Mouse (Mus musculus) MEL (cell line): ENCODE data around the gene Snrnp70.

Experiments used
- BHLHE40 ChIP-seq: IDR thresholded peaks from 2 replicates; pipeline ENCODE4 v1.6.1; 2012; ENCODE audit warnings: low read depth, mild to moderate bottlenecking, inconsistent platforms, low read length, improper control_type of control experiment, borderline replicate concordance
- CTCF ChIP-seq, 3 experiments: IDR thresholded peaks in 2 of 3; conservative IDR thresholded peaks in 1 of 3; 2 replicates each; pipeline ENCODE4 v1.5.1; 2011 to 2012; ENCODE audit warnings: low read length in 3 of 3, low read depth in 2 of 3, mild to moderate bottlenecking in 2 of 3, improper control_type of control experiment in 1 of 3, inconsistent platforms in 1 of 3, mixed read lengths in 1 of 3, moderate library complexity in 1 of 3; ENCODE audit not compliant: control insufficient read depth in 1 of 3, insufficient read depth in 1 of 3, poor library complexity in 1 of 3, severe bottlenecking in 1 of 3
- E2F4 ChIP-seq: IDR thresholded peaks from 2 replicates; pipeline ENCODE4 v1.6.1; 2011; ENCODE audit warnings: low read depth, low read length, improper control_type of control experiment, borderline replicate concordance
- ELF1 ChIP-seq: IDR thresholded peaks from 2 replicates; pipeline ENCODE4 v1.6.1; 2014; ENCODE audit warnings: low read depth, mild to moderate bottlenecking, inconsistent platforms, low read length, improper control_type of control experiment, moderate library complexity
- ETS1 ChIP-seq: IDR thresholded peaks from 2 replicates; pipeline ENCODE4 v1.6.1; 2012; ENCODE audit warnings: low read depth, mild to moderate bottlenecking, inconsistent platforms, low read length, improper control_type of control experiment, moderate library complexity
- HCFC1 ChIP-seq: IDR thresholded peaks from 2 replicates; pipeline ENCODE4 v1.6.1; 2012; ENCODE audit warnings: low read depth, mild to moderate bottlenecking, inconsistent platforms, low read length, improper control_type of control experiment, moderate library complexity
- MYC ChIP-seq: IDR thresholded peaks from 2 replicates; pipeline ENCODE4 v1.6.1; 2011; ENCODE audit warnings: low read depth, mild to moderate bottlenecking, low read length, improper control_type of control experiment, moderate library complexity
- POLR2A ChIP-seq, 2 experiments: IDR thresholded peaks; 2 replicates each; pipeline ENCODE4 v1.6.1; 2011 to 2012; ENCODE audit warnings: low read length in 2 of 2, mild to moderate bottlenecking in 2 of 2, control low read depth in 1 of 2, improper control_type of control experiment in 1 of 2, low read depth in 1 of 2, moderate library complexity in 1 of 2; ENCODE audit not compliant: control insufficient read depth in 1 of 2, insufficient read depth in 1 of 2, poor library complexity in 1 of 2
- TAL1 ChIP-seq: IDR thresholded peaks from 2 replicates; pipeline ENCODE4 v1.6.1; 2012; ENCODE audit warnings: mild to moderate bottlenecking, inconsistent platforms, low read length, moderate library complexity, mixed read lengths
- TBP ChIP-seq: IDR thresholded peaks from 2 replicates; pipeline ENCODE4 v1.8.0; 2011; ENCODE audit warnings: low read depth, low read length, improper control_type of control experiment
- ZKSCAN1 ChIP-seq: IDR thresholded peaks from 2 replicates; pipeline ENCODE4 v1.6.1; 2012; ENCODE audit warnings: low read depth, mild to moderate bottlenecking, inconsistent platforms, low read length, improper control_type of control experiment, moderate library complexity

GRCm38 (mm10) chr7:45407836-45408235 lies 12.3 kb upstream of the Snrnp70 start:
- TF ChIP-seq ETS1 = no peak
- no peak for TF ChIP-seq POLR2A (IDR thresholded peaks at IDR 0.05; ENCODE audit: control insufficient read depth in 1 of 2, insufficient read depth in 1 of 2, low read depth in 1 of 2, low read length in 2 of 2, poor library complexity in 1 of 2)
- no peak for TF ChIP-seq E2F4
- TF ChIP-seq MYC = no peak
- no peak for TF ChIP-seq TAL1
- TF ChIP-seq CTCF (IDR thresholded peaks at IDR 0.05 in 2 of 3, conservative IDR thresholded peaks at IDR 0.05 in 1 of 3; ENCODE audit: control insufficient read depth in 1 of 3, insufficient read depth in 1 of 3, low read depth in 2 of 3, low read length in 3 of 3, poor library complexity in 1 of 3, severe bottlenecking in 1 of 3) = no peak
- TF ChIP-seq ELF1 = no peak
- TF ChIP-seq TBP = no peak
- TF ChIP-seq ZKSCAN1 = no peak
- no peak for TF ChIP-seq BHLHE40
- no peak for TF ChIP-seq HCFC1
